Mouse (Mus musculus) regulatory T cell (primary cell): ENCODE results near the gene En1.

Experiments used
- in situ Hi-C: fragments of 300-600 bp; cut with MboI, MseI; formaldehyde crosslinking; loops from one replicate; pipeline ENCODE4 v1.15.1; 2025; ENCODE audit warnings: high pct_unique_total_duplicates

Gene En1

GRCm38 (mm10) chr1:120599321-120600148 is 2.7 kb upstream of the En1 start:
- in situ Hi-C loops: no loop called here

- in situ Hi-C loops: no loop called here
These were observed 2.1 kb upstream of the En1 start for GRCm38 (mm10) chr1:120600149-120600445.

GRCm38 (mm10) chr1:120600516-120601252 is 1.5 kb upstream of the En1 start:
- in situ Hi-C loops: no loop called here

- in situ Hi-C loops: no loop called here
These were observed 873 bp upstream of the En1 start for GRCm38 (mm10) chr1:120601253-120601836.

- in situ Hi-C loops: no loop called here
These were observed 848 bp downstream of the En1 start for GRCm38 (mm10) chr1:120602876-120603655.

- in situ Hi-C loops: no loop called here
These were observed 1.4 kb downstream of the En1 start for GRCm38 (mm10) chr1:120603656-120604051.

GRCm38 (mm10) chr1:120604431-120605142 is 2.4 kb downstream of the En1 start:
- in situ Hi-C loops: no loop called here

- in situ Hi-C loops: no loop called here
These were observed 2.9 kb downstream of the En1 start for GRCm38 (mm10) chr1:120605143-120605435.

GRCm38 (mm10) chr1:120605521-120606310 is 3.5 kb downstream of the En1 start:
- in situ Hi-C loops: no loop called here

GRCm38 (mm10) chr1:120606641-120607575 is 4.7 kb downstream of the En1 start:
- in situ Hi-C loops: no loop called here

GRCm38 (mm10) chr1:120607576-120608400 is 5.6 kb downstream of the En1 start:
- in situ Hi-C loops: no loop called here

GRCm38 (mm10) chr1:120608461-120608860 is 6.2 kb downstream of the En1 start:
- in situ Hi-C loops: no loop called here

GRCm38 (mm10) chr1:120609611-120610010 is 7.4 kb downstream of the En1 start:
- in situ Hi-C loops: no loop called here

GRCm38 (mm10) chr1:120613461-120614306 is 11.5 kb downstream of the En1 start:
- in situ Hi-C loops: no loop called here

GRCm38 (mm10) chr1:120614307-120615100 is 12.3 kb downstream of the En1 start:
- in situ Hi-C loops: no loop called here

GRCm38 (mm10) chr1:120615521-120615920 is 13.3 kb downstream of the En1 start:
- in situ Hi-C loops: no loop called here

- in situ Hi-C loops: no loop called here
These were observed 13.7 kb downstream of the En1 start for GRCm38 (mm10) chr1:120615927-120616326.
